Mouse (Mus musculus): Measurements from ENCODE around the gene Cfap100. TPM values are rescaled to one million over a fixed set of nuclear protein-coding genes. Genes with fewer than 3 reads are reported as not detected.
A peak's percentile ranks its signal among the peaks of the same experiment; 100 is the strongest.

Gene Cfap100
- polyA plus RNA-seq, 1 experiment from 2014 or later, result 0.31 TPM

DNA sequence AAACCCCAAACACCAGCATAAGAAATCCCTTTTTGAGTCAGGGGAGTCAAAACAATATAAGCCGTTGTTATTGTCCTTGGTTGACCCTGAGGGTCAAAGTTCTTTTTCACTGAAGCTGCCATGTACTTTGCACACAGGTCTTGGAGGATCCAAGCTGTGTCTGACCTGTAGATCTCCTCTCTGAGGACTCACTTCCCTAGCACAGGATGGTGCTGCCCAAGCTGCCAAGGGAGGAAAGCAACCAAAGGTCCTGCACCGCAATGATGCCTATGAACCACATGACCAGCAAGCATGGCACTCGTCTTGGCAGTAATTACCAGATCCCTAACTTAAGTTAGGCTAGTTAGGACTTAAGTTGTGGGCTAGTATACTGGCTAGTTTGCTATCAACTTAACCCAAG lies 3.2 kb downstream of the Cfap100 start:
- H3K4me3 ChIP-seq (replicated peaks; ENCODE audit: low read length), result no peak overlapping the region
- H3K9ac ChIP-seq (ENCODE audit: low read length), result no peak overlapping the region
- H3K4me1 ChIP-seq (ENCODE audit: control insufficient read depth, insufficient read depth, low read length), result peaks cover 8% of the 10 kb centered on the region; the same call in 1 of the 2 replicates
- H3K36me3 ChIP-seq (ENCODE audit: control insufficient read depth, insufficient read depth, low read length), result no peaks in the 10 kb centered on the region
- WGBS, result 79% methylated on average over 3 of the region's 3 CpGs
- no peaks in the 10 kb centered on the region for H3K9me3 ChIP-seq (replicated peaks; ENCODE audit: control insufficient read depth, low read length)
- peaks cover 6% of the 10 kb centered on the region; the same call in 1 of the 2 replicates for H3K27me3 ChIP-seq (ENCODE audit: control insufficient read depth, insufficient read depth, low read length)
- no peak for ATAC-seq (ENCODE audit: insufficient read depth, low FRiP score)
- H3K27ac ChIP-seq (ENCODE audit: low read length), result no peak overlapping the region
- H3K4me2 ChIP-seq (ENCODE audit: low read depth, low read length), result no peak overlapping the region

DNA sequence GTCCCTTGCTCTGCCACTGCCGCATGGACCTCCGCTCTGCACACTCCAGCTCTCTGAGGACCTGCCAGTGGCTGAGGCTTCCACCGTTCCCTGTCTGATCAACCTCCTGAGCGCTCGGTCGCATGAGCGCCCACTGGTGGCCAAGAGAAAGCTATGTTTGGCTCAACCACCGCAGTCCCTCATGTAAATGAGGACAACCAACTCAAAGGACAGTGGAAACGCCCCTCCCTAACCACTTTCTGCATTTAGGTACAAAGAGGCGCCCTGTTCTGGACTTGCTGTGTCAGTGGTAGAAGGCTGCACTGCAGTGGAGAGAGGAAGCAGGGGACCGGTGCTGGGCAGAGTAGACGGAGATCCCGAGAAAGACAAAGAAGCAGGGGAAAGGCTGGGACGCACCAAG lies 6.0 kb downstream of the Cfap100 start:
- Histone ChIP-seq H3K4me3 (replicated peaks; ENCODE audit: low read length) (peak overlapping the region; percentile 25), H3K4me2 (ENCODE audit: low read depth, low read length) (peak overlapping the region; percentile 52), H3K27ac (ENCODE audit: low read length) (no peak overlapping the region), H3K9ac (ENCODE audit: low read length) (no peak overlapping the region), H3K27me3 (ENCODE audit: control insufficient read depth, insufficient read depth, low read length) (peaks cover 3% of the 10 kb centered on the region; the same call in 1 of the 2 replicates), H3K36me3 (ENCODE audit: control insufficient read depth, insufficient read depth, low read length) (no peaks in the 10 kb centered on the region), H3K9me3 (replicated peaks; ENCODE audit: control insufficient read depth, low read length) (no peaks in the 10 kb centered on the region), H3K4me1 (ENCODE audit: control insufficient read depth, insufficient read depth, low read length) (0 out of 2 replicates have a peak, but pooled peaks cover 3% of the 10 kb centered on the region)
- WGBS, result 9% methylated on average over 14 of the region's 14 CpGs
- peak; percentile 73; the same call in 1 of the 2 replicates for ATAC-seq (ENCODE audit: insufficient read depth, low FRiP score)

DNA sequence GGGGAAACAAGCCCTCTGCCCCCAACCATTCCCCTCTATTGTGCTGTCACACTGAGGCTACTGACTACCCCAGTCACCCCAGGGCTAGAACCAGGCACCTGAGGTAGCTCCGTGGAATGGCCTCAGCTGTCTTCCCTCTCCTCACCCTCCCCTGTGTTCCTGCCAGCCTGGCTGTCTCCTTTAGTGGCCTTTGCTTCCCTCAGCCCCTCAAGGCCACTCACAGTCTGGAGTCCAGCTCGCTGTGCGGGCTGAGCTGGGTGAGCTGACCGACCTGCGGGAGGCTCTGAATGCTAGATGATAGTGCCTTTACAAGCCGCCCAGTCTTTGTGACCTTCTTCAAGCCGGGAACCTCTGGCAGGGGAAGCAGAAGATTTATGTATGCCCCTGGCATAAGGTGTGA lies 16.7 kb downstream of the Cfap100 start:
- Histone ChIP-seq H3K4me3 (replicated peaks; ENCODE audit: low read length) (no peak overlapping the region), H3K9me3 (replicated peaks; ENCODE audit: control insufficient read depth, low read length) (no peaks in the 10 kb centered on the region), H3K9ac (ENCODE audit: low read length) (no peak overlapping the region), H3K4me2 (ENCODE audit: low read depth, low read length) (no peak overlapping the region), H3K4me1 (ENCODE audit: control insufficient read depth, insufficient read depth, low read length) (no peaks in the 10 kb centered on the region), H3K36me3 (ENCODE audit: control insufficient read depth, insufficient read depth, low read length) (no peaks in the 10 kb centered on the region), H3K27ac (ENCODE audit: low read length) (no peak overlapping the region), H3K27me3 (ENCODE audit: control insufficient read depth, insufficient read depth, low read length) (no peaks in the 10 kb centered on the region)
- no peak for ATAC-seq (ENCODE audit: insufficient read depth, low FRiP score)
- 69% methylated on average over 7 of the region's 7 CpGs for WGBS

DNA sequence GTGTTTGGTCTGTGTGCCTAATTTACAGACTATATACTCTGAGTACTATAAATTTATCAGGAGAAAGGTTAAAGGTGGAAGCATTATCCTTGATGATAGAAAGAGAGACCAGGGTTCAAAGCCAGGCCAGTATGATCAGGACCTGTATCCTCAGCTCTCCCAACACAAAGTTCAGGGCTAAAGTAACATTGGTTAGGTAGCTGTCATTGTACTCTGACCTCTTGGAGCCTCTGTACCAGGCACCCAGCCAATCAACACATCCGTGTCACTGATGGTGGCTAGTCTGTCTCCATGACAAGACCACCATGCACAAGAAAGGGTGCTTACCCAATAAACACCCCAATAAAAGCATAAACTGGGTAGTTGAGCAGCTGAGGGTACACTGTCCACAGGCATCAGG lies 17.6 kb downstream of the Cfap100 start:
- Histone ChIP-seq H3K9ac (ENCODE audit: low read length) (no peak overlapping the region), H3K9me3 (replicated peaks; ENCODE audit: control insufficient read depth, low read length) (no peaks in the 10 kb centered on the region), H3K27me3 (ENCODE audit: control insufficient read depth, insufficient read depth, low read length) (no peaks in the 10 kb centered on the region), H3K4me1 (ENCODE audit: control insufficient read depth, insufficient read depth, low read length) (no peaks in the 10 kb centered on the region), H3K36me3 (ENCODE audit: control insufficient read depth, insufficient read depth, low read length) (no peaks in the 10 kb centered on the region), H3K27ac (ENCODE audit: low read length) (no peak overlapping the region), H3K4me2 (ENCODE audit: low read depth, low read length) (no peak overlapping the region), H3K4me3 (replicated peaks; ENCODE audit: low read length) (no peak overlapping the region)
- WGBS, result 87% methylated on average over 1 of the region's 1 CpGs
- ATAC-seq (ENCODE audit: insufficient read depth, low FRiP score), result no peak

DNA sequence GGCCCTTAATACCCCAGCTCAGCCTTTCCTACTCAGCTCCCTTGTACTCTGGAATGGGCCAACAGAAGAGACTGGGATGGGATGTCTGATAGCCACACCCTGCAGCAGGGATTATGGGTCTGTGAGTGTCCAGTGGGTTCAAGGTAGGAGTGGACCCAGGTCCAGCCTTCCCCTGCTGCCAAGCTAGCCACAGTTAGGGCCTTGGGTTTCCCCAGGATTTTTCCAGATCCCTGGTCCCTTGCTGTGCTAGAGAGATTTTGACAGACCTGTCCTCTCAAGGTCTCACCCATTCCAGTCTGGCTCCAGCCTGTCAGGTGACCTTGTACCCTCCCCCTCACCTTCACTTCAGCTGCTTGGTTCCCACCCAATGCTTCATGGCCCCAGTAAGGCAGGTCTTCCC lies 20.0 kb downstream of the Cfap100 start:
- no peak overlapping the region for H3K4me2 ChIP-seq (ENCODE audit: low read depth, low read length)
- no peaks in the 10 kb centered on the region for H3K4me1 ChIP-seq (ENCODE audit: control insufficient read depth, insufficient read depth, low read length)
- ATAC-seq (ENCODE audit: insufficient read depth, low FRiP score), result no peak
- H3K9ac ChIP-seq (ENCODE audit: low read length), result no peak overlapping the region
- H3K36me3 ChIP-seq (ENCODE audit: control insufficient read depth, insufficient read depth, low read length), result no peaks in the 10 kb centered on the region
- no peak overlapping the region for H3K27ac ChIP-seq (ENCODE audit: low read length)
- H3K27me3 ChIP-seq (ENCODE audit: control insufficient read depth, insufficient read depth, low read length), result no peaks in the 10 kb centered on the region
- H3K4me3 ChIP-seq (replicated peaks; ENCODE audit: low read length), result no peak overlapping the region
- no peaks in the 10 kb centered on the region for H3K9me3 ChIP-seq (replicated peaks; ENCODE audit: control insufficient read depth, low read length)

DNA sequence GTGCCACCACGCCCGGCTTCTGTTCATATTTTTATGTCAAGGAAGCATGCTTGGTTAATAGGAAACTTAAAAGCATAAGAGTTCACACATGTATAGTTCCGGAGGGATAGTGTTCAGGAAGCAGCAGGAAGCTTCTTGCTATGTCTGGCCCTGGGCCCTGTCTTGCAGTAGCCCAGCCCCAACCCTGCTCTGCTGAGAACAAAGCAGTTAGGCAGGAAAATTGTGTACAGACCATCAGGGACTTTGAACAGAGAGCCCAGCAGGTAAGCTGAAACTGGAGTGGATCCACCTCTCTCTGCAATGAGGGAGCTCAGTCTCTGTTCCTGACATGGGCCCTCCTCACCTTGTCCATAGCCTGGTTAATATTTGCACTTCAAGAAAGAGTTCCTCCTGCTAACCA lies 31.3 kb downstream of the Cfap100 start:
- no peaks in the 10 kb centered on the region for H3K9me3 ChIP-seq (replicated peaks; ENCODE audit: control insufficient read depth, low read length)
- no peak overlapping the region for H3K4me3 ChIP-seq (replicated peaks; ENCODE audit: low read length)
- no peak overlapping the region for H3K27ac ChIP-seq (ENCODE audit: low read length)
- H3K27me3 ChIP-seq (ENCODE audit: control insufficient read depth, insufficient read depth, low read length), result no peaks in the 10 kb centered on the region
- H3K36me3 ChIP-seq (ENCODE audit: control insufficient read depth, insufficient read depth, low read length), result peaks cover 7% of the 10 kb centered on the region; the same call in 1 of the 2 replicates
- 78% methylated on average over 3 of the region's 3 CpGs for WGBS
- no peak overlapping the region for H3K4me2 ChIP-seq (ENCODE audit: low read depth, low read length)
- no peak overlapping the region for H3K9ac ChIP-seq (ENCODE audit: low read length)
- ATAC-seq (ENCODE audit: insufficient read depth, low FRiP score), result no peak; the same call in 1 of the 2 replicates
- no peaks in the 10 kb centered on the region for H3K4me1 ChIP-seq (ENCODE audit: control insufficient read depth, insufficient read depth, low read length)

DNA sequence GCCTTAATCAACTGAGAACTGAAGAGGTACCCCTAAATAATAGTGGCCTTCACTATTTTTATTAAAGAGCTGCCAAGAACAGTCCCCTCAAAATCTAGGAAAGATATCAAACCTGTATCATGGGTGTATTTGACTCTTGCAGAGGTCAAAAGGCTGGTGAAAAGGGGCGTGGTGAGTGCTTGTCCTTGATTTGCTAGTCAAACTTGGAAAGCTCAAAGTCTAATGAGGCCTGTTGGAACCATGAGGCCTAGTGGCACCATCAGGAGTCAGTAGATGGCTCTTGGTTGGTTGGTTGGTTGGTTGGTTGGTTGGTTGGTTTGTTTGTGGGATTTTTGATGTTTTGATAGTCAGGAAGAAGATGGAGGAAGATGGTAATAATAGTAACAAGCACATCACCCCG lies 32.8 kb downstream of the Cfap100 start:
- no peak overlapping the region for H3K4me3 ChIP-seq (replicated peaks; ENCODE audit: low read length)
- 88% methylated on average over 2 of the region's 2 CpGs for WGBS

DNA sequence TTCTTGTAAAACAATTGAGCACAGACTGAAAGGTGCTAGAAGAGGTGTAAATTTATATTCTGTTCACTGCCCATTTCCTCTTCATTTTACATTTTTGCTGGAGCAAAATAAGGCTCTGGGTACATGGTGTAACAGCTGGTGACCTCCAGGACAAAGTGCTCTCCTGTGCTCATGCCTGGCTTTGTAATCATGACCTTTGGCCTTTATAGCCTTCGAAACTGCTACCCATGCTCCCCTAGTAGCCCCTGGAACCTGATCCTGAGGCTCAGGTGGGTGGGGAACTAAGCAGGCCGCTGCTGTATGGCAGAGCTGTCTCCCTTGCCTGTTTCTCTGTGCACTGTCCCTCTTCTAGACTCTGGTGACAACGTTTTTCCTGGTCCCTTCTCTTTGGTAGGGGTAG lies 34.6 kb downstream of the Cfap100 start:
- H3K9ac ChIP-seq (ENCODE audit: low read length), result no peak overlapping the region
- ATAC-seq (ENCODE audit: insufficient read depth, low FRiP score), result no peak
- H3K27ac ChIP-seq (ENCODE audit: low read length), result no peak overlapping the region
- H3K4me3 ChIP-seq (replicated peaks; ENCODE audit: low read length), result no peak overlapping the region
- H3K4me1 ChIP-seq (ENCODE audit: control insufficient read depth, insufficient read depth, low read length), result no peaks in the 10 kb centered on the region
- no peaks in the 10 kb centered on the region for H3K9me3 ChIP-seq (replicated peaks; ENCODE audit: control insufficient read depth, low read length)
- H3K27me3 ChIP-seq (ENCODE audit: control insufficient read depth, insufficient read depth, low read length), result no peaks in the 10 kb centered on the region
- H3K36me3 ChIP-seq (ENCODE audit: control insufficient read depth, insufficient read depth, low read length), result peaks cover 3% of the 10 kb centered on the region; the same call in 1 of the 2 replicates
- 55% methylated on average over 3 of the region's 3 CpGs for WGBS
- no peak overlapping the region for H3K4me2 ChIP-seq (ENCODE audit: low read depth, low read length)

More for the DNA sequence above, 32.8 kb downstream of the Cfap100 start:
- ATAC-seq (ENCODE audit: insufficient read depth, low FRiP score), result no peak
- Histone ChIP-seq H3K27ac (ENCODE audit: low read length) (no peak overlapping the region), H3K4me1 (ENCODE audit: control insufficient read depth, insufficient read depth, low read length) (no peaks in the 10 kb centered on the region), H3K9ac (ENCODE audit: low read length) (no peak overlapping the region), H3K9me3 (replicated peaks; ENCODE audit: control insufficient read depth, low read length) (no peaks in the 10 kb centered on the region), H3K4me2 (ENCODE audit: low read depth, low read length) (no peak overlapping the region), H3K36me3 (ENCODE audit: control insufficient read depth, insufficient read depth, low read length) (peaks cover 4% of the 10 kb centered on the region; the same call in 1 of the 2 replicates), H3K27me3 (ENCODE audit: control insufficient read depth, insufficient read depth, low read length) (no peaks in the 10 kb centered on the region)

DNA sequence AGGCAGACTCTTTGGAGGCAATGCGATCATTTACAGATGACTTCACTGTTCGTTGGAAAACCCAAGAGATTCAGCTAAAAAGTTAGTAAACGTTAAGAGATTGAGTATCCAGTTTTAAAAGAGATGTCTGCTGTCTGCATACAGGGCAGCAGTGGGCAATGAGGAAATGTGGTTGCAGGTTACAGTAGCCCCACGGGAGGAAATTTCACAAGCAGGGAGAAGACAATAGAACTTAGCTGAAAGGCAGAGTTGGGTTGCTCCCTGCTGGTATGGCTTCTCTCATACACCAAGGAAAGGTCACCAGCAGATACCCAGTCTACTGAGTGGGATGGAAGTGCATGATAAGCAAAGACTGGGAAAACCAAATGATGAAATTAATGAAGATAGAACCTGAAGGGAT lies 38.0 kb downstream of the Cfap100 start:
- WGBS, result 79% methylated on average over 4 of the region's 4 CpGs
- no peak for ATAC-seq (ENCODE audit: insufficient read depth, low FRiP score)
- no peak overlapping the region for H3K4me3 ChIP-seq (replicated peaks; ENCODE audit: low read length)
- H3K9me3 ChIP-seq (replicated peaks; ENCODE audit: control insufficient read depth, low read length), result no peaks in the 10 kb centered on the region
- H3K4me2 ChIP-seq (ENCODE audit: low read depth, low read length), result no peak overlapping the region
- no peak overlapping the region for H3K27ac ChIP-seq (ENCODE audit: low read length)
- H3K36me3 ChIP-seq (ENCODE audit: control insufficient read depth, insufficient read depth, low read length), result peaks cover 6% of the 10 kb centered on the region; the same call in 1 of the 2 replicates
- no peak overlapping the region for H3K9ac ChIP-seq (ENCODE audit: low read length)
- no peaks in the 10 kb centered on the region for H3K4me1 ChIP-seq (ENCODE audit: control insufficient read depth, insufficient read depth, low read length)
- no peaks in the 10 kb centered on the region for H3K27me3 ChIP-seq (ENCODE audit: control insufficient read depth, insufficient read depth, low read length)

DNA sequence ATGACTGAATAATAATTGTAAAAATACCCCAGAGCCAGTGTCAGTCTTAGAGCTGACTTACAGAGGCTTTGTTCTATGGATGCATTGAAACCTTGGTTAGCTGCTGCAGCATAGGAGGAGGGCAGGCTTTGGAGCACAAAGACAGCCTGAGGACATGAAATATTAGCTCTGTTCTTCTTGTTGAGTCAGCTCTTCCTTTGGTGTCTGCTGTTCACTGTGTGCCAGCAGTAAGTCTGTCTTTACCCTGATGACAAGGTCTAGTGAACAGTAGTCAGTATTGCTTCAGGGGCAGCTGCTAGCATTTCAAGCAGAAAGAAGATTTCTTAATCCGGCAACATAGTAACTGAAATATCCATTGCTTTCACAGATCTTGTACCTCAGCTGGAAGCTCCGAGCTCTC lies 47.1 kb downstream of the Cfap100 start:
- H3K27me3 ChIP-seq (ENCODE audit: control insufficient read depth, insufficient read depth, low read length), result no peaks in the 10 kb centered on the region
- no peaks in the 10 kb centered on the region for H3K9me3 ChIP-seq (replicated peaks; ENCODE audit: control insufficient read depth, low read length)
- no peak overlapping the region for H3K27ac ChIP-seq (ENCODE audit: low read length)
- H3K4me2 ChIP-seq (ENCODE audit: low read depth, low read length), result no peak overlapping the region
- WGBS, result 94% methylated on average over 2 of the region's 2 CpGs
- no peak overlapping the region for H3K4me3 ChIP-seq (replicated peaks; ENCODE audit: low read length)
- no peak overlapping the region for H3K9ac ChIP-seq (ENCODE audit: low read length)
- no peaks in the 10 kb centered on the region for H3K4me1 ChIP-seq (ENCODE audit: control insufficient read depth, insufficient read depth, low read length)
- ATAC-seq (ENCODE audit: insufficient read depth, low FRiP score), result no peak
- peaks cover 26% of the 10 kb centered on the region for H3K36me3 ChIP-seq (ENCODE audit: control insufficient read depth, insufficient read depth, low read length)

Measured in stomach, embryonic 16.5 days (tissue).